Mouse (Mus musculus): ENCODE results near the gene Gm3336. TPM values are rescaled to one million over a fixed set of nuclear protein-coding genes. Genes with fewer than 3 reads are reported as not detected.
A peak's percentile ranks its signal among the peaks of the same experiment; 100 is the strongest.

The Gm3336 gene
- polyA plus RNA-seq, 2 experiments = 0.04 to 0.11 TPM

DNA sequence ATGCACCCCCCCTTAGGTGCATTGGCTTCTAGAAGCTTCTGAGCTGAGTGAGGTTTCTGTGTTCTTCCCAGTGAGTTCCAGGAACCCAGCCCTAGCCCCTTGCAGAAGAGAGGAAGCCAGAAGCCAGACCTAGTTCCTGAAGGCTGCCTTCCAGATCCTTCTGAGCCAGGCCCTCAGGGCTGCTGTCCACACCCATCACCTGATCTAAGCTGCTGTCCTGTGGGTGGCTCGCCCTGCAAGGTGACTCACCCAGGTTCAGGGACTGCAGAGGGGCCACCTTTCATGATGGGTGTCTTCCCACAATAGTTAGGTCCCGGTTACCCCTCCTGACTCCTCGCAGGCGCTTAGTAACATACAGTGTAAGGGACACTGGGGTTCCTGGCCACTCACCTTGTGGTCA, 38.9 kb upstream of the Gm3336 start:
- 81% methylated on average over 4 of the region's 4 CpGs for WGBS (ENCODE audit: insufficient replicate concordance)
- peaks cover 35 to 38% of the 10 kb centered on the region in 2 experiments for H3K4me1 ChIP-seq (replicated peaks; ENCODE audit: control insufficient read depth in 2 of 2, insufficient read depth in 2 of 2, low read length in 1 of 2)
- TF ChIP-seq EP300 (IDR thresholded peaks at IDR 0.05; ENCODE audit: low read depth) (no peak), CTCF (IDR thresholded peaks at IDR 0.05; ENCODE audit: low read depth) (no peak)
- no peak overlapping the region for H3K9ac ChIP-seq (replicated peaks)
- H3K9me3 ChIP-seq (ENCODE audit: control insufficient read depth, low read length) = no peaks in the 10 kb centered on the region
- ATAC-seq (ENCODE audit: insufficient read depth) (no peak), DNase-seq (ENCODE audit: low read depth in 3 of 3, low spot score in 3 of 3) (no peak)
- no peak overlapping the region for H3K4me3 ChIP-seq (ENCODE audit: insufficient read depth in 1 of 2, low read depth in 2 of 2, low read length in 2 of 2)
- no peak overlapping the region for H3K27ac ChIP-seq
- H3K36me3 ChIP-seq (replicated peaks; ENCODE audit: control insufficient read depth, insufficient read depth, low read depth) = peaks cover 9% of the 10 kb centered on the region
- no peak overlapping the region for H3K4me2 ChIP-seq (ENCODE audit: low read depth)
- H3K27me3 ChIP-seq (ENCODE audit: control insufficient read depth, insufficient read depth, low read length) = no peaks in the 10 kb centered on the region

DNA sequence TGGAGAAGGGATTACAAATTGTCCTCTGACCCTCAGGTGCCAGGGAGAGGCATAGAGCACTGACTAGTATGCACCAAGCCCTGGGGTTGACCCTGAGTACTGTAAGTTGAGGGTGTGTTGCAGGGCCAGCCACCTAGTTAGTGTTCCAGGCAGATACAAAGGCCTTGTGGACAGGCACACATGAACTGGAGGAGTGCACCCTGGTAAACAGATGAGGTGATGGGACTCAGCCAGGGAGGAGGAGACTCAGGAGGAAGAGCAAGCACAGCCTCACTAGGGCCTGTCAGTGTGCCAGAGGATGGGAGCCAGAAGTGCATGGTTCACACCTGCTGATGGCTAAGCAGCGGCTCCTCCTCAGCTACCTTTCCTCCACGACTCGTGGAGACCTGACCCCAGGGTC, 38.3 kb upstream of the Gm3336 start:
- H3K9me3 ChIP-seq (ENCODE audit: control insufficient read depth, low read length) = no peaks in the 10 kb centered on the region
- ATAC-seq (ENCODE audit: insufficient read depth) (no peak), DNase-seq (ENCODE audit: low read depth in 3 of 3, low spot score in 3 of 3) (no peak)
- no peaks in the 10 kb centered on the region for H3K27me3 ChIP-seq (ENCODE audit: control insufficient read depth, insufficient read depth, low read length)
- H3K27ac ChIP-seq = no peak overlapping the region
- H3K36me3 ChIP-seq (replicated peaks; ENCODE audit: control insufficient read depth, insufficient read depth, low read depth) = peaks cover 9% of the 10 kb centered on the region
- 91% methylated on average over 3 of the region's 3 CpGs for WGBS (ENCODE audit: insufficient replicate concordance)
- H3K4me3 ChIP-seq (ENCODE audit: insufficient read depth in 1 of 2, low read depth in 2 of 2, low read length in 2 of 2) = no peak overlapping the region
- H3K4me1 ChIP-seq (replicated peaks; ENCODE audit: control insufficient read depth in 2 of 2, insufficient read depth in 2 of 2, low read length in 1 of 2) = peaks cover 28 to 31% of the 10 kb centered on the region in 2 experiments
- H3K4me2 ChIP-seq (ENCODE audit: low read depth) = no peak overlapping the region
- TF ChIP-seq EP300 (IDR thresholded peaks at IDR 0.05; ENCODE audit: low read depth) = no peak
- no peak for TF ChIP-seq CTCF (IDR thresholded peaks at IDR 0.05; ENCODE audit: low read depth)
- no peak overlapping the region for H3K9ac ChIP-seq (replicated peaks)

DNA sequence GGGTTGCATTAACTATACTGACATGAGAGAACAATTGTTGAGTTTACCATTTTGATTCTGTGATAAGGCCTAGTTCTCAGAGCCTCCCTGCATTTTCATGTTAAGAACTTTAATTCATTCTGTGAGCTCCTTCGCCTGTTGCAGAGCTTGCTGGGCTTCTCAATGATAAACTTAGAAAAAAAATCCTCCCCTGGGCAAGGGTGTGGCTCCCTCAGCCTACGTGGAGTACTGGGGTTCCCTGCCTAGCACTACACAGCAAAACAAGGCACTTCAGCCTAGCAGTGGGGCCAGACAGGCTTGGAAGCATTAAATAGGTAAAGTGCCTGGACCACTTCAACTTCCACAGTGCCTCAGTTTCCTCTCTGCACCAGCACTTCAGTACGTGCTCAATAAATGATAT, 36.9 kb upstream of the Gm3336 start:
- no peak overlapping the region for H3K27ac ChIP-seq
- peaks cover 20 to 23% of the 10 kb centered on the region in 2 experiments for H3K4me1 ChIP-seq (replicated peaks; ENCODE audit: control insufficient read depth in 2 of 2, insufficient read depth in 2 of 2, low read length in 1 of 2)
- no peaks in the 10 kb centered on the region for H3K9me3 ChIP-seq (ENCODE audit: control insufficient read depth, low read length)
- no peak for DNase-seq (ENCODE audit: low read depth in 3 of 3, low spot score in 3 of 3)
- no peak overlapping the region for H3K4me2 ChIP-seq (ENCODE audit: low read depth)
- no peak for ATAC-seq (ENCODE audit: insufficient read depth)
- TF ChIP-seq CTCF (IDR thresholded peaks at IDR 0.05; ENCODE audit: low read depth) = no peak
- TF ChIP-seq EP300 (IDR thresholded peaks at IDR 0.05; ENCODE audit: low read depth) = no peak
- H3K4me3 ChIP-seq (ENCODE audit: insufficient read depth in 1 of 2, low read depth in 2 of 2, low read length in 2 of 2) = no peak overlapping the region
- no peaks in the 10 kb centered on the region for H3K27me3 ChIP-seq (ENCODE audit: control insufficient read depth, insufficient read depth, low read length)
- H3K9ac ChIP-seq (replicated peaks) = no peak overlapping the region
- WGBS (ENCODE audit: insufficient replicate concordance) = 42% methylated on average over 3 of the region's 3 CpGs
- peaks cover 9% of the 10 kb centered on the region for H3K36me3 ChIP-seq (replicated peaks; ENCODE audit: control insufficient read depth, insufficient read depth, low read depth)

DNA sequence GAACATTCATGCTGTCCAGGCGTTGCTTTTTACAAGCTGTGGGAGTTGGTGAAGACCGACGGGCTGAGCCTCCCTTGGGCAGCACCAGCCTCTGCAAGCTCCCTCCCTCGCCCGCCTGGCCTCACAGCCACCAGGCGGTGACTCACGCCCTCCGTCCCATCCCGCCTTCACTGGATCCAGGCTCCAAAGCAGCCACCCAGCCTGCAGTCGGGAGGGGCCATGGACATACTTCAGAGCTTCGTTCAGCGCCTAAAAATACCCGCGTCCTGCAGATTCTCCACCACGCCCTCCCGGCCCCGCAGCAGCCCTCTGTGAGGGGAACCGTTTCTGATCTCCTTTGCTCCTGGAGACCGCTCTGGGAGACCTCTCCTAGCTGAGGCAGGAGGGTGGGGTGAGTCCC, 36.1 kb upstream of the Gm3336 start:
- Histone ChIP-seq H3K4me3 (ENCODE audit: insufficient read depth in 1 of 2, low read depth in 2 of 2, low read length in 2 of 2) (no peak overlapping the region), H3K4me1 (replicated peaks; ENCODE audit: control insufficient read depth in 2 of 2, insufficient read depth in 2 of 2, low read length in 1 of 2) (peaks cover 17 to 19% of the 10 kb centered on the region in 2 experiments), H3K27ac (no peak overlapping the region), H3K27me3 (ENCODE audit: control insufficient read depth, insufficient read depth, low read length) (no peaks in the 10 kb centered on the region), H3K9me3 (ENCODE audit: control insufficient read depth, low read length) (no peaks in the 10 kb centered on the region), H3K36me3 (replicated peaks; ENCODE audit: control insufficient read depth, insufficient read depth, low read depth) (peaks cover 6% of the 10 kb centered on the region), H3K4me2 (ENCODE audit: low read depth) (peak overlapping the region; percentile 30; the same call in 1 of the 2 replicates), H3K9ac (replicated peaks) (no peak overlapping the region)
- TF ChIP-seq EP300 (IDR thresholded peaks at IDR 0.05; ENCODE audit: low read depth) (no peak), CTCF (IDR thresholded peaks at IDR 0.05; ENCODE audit: low read depth) (peak; percentile 26; the same call in 1 of the 2 replicates)
- WGBS (ENCODE audit: insufficient replicate concordance) = 14% methylated on average over 19 of the region's 19 CpGs
- ATAC-seq (ENCODE audit: insufficient read depth) = no peak
- DNase-seq (ENCODE audit: low read depth in 3 of 3, low spot score in 3 of 3) = no peak

DNA sequence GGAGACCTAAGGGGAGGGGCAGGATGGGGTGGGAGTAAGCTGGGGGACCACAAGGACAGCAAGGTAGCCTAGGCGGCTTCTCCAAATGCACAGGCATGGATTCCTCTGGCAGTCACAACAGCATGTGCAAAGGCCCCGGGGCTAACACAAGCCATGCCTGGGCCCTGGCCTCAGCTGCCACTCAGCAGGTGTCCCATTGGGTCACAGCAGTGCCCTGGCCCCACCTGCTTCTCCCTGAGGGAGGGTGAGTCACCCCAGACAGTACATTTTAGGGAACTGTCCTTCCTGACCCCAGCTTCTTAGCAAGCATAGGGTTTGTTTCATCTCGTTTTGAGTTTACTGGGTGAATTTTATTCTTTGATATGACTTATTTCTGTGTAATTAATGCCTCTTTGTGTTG, 35.7 kb upstream of the Gm3336 start:
- TF ChIP-seq CTCF (IDR thresholded peaks at IDR 0.05; ENCODE audit: low read depth) = no peak
- TF ChIP-seq EP300 (IDR thresholded peaks at IDR 0.05; ENCODE audit: low read depth) = no peak
- WGBS (ENCODE audit: insufficient replicate concordance) = 56% methylated on average over 3 of the region's 3 CpGs
- H3K4me1 ChIP-seq (replicated peaks; ENCODE audit: control insufficient read depth in 2 of 2, insufficient read depth in 2 of 2, low read length in 1 of 2) = peaks cover 12 to 14% of the 10 kb centered on the region in 2 experiments

More for the DNA sequence above, 35.7 kb upstream of the Gm3336 start:
- Histone ChIP-seq H3K4me3 (ENCODE audit: insufficient read depth in 1 of 2, low read depth in 2 of 2, low read length in 2 of 2) (no peak overlapping the region), H3K9me3 (ENCODE audit: control insufficient read depth, low read length) (no peaks in the 10 kb centered on the region), H3K27me3 (ENCODE audit: control insufficient read depth, insufficient read depth, low read length) (no peaks in the 10 kb centered on the region), H3K36me3 (replicated peaks; ENCODE audit: control insufficient read depth, insufficient read depth, low read depth) (peaks cover 6% of the 10 kb centered on the region), H3K9ac (replicated peaks) (no peak overlapping the region), H3K27ac (no peak overlapping the region), H3K4me2 (ENCODE audit: low read depth) (no peak overlapping the region)
- no peak for ATAC-seq (ENCODE audit: insufficient read depth)
- no peak for DNase-seq (ENCODE audit: low read depth in 3 of 3, low spot score in 3 of 3)
